Mouse (Mus musculus) forebrain, embryonic 12.5 days (tissue): ENCODE results near the gene Cdh23. TPM values are rescaled to one million over a fixed set of nuclear protein-coding genes. Genes with fewer than 3 reads are reported as not detected.
A peak's percentile ranks its signal among the peaks of the same experiment; 100 is the strongest.

Source experiments
- ATAC-seq: fragments of 200-750 bp; cut with Nextera tagmentation; 2 replicates; pipeline ENCODE4 v1.8.0; 2017; ENCODE audit warnings: moderate TSS enrichment; ENCODE audit not compliant: low FRiP score
- H3K27ac ChIP-seq: fragments of 300-500 bp; sonication (generic); 2 replicates; pipeline ENCODE4 v1.5.1; 2016; ENCODE audit warnings: mild to moderate bottlenecking
- H3K27me3 ChIP-seq: fragments of 300-500 bp; sonication (generic); 2 replicates; pipeline ENCODE4 v1.6.1; 2016; ENCODE audit warnings: mild to moderate bottlenecking
- H3K36me3 ChIP-seq: fragments of 300-500 bp; sonication (generic); replicated peaks from 2 replicates; pipeline ENCODE4 v1.6.1; 2016; ENCODE audit warnings: mild to moderate bottlenecking
- H3K4me1 ChIP-seq: fragments of 300-500 bp; sonication (generic); 2 replicates; pipeline ENCODE4 v1.6.1; 2016
- H3K4me2 ChIP-seq: fragments of 300-500 bp; sonication (generic); 2 replicates; pipeline ENCODE4 v1.6.1; 2016; ENCODE audit warnings: mild to moderate bottlenecking, moderate library complexity
- H3K4me3 ChIP-seq: fragments of 300-500 bp; sonication (generic); replicated peaks from 2 replicates; pipeline ENCODE4 v1.5.1; 2016; ENCODE audit warnings: mild to moderate bottlenecking
- H3K9ac ChIP-seq: fragments of 300-500 bp; sonication (generic); 2 replicates; pipeline ENCODE4 v1.6.1; 2016; ENCODE audit warnings: mild to moderate bottlenecking
- H3K9me3 ChIP-seq: fragments of 300-500 bp; sonication (generic); 2 replicates; pipeline ENCODE4 v1.6.1; 2016
- WGBS: fragments of 180-500 bp; shearing (Covaris S2); methylation state at CpG from one replicate; pipeline ENCODE4 v1.1.7; 2016; 5-methylcytosine and 5-hydroxymethylcytosine counted together
- polyA plus RNA-seq: library from polyadenylated mRNA; unstranded; fragments of >200 nt; fragmentation: Nextera tagmentation; extraction: Ambion mirVana; gene quantifications from 2 replicates; pipeline ENCODE4 v1.2.1, GENCODE M21; 2016

Gene Cdh23
- polyA plus RNA-seq, 1 experiment from 2014 or later, result 2.5 TPM

DNA sequence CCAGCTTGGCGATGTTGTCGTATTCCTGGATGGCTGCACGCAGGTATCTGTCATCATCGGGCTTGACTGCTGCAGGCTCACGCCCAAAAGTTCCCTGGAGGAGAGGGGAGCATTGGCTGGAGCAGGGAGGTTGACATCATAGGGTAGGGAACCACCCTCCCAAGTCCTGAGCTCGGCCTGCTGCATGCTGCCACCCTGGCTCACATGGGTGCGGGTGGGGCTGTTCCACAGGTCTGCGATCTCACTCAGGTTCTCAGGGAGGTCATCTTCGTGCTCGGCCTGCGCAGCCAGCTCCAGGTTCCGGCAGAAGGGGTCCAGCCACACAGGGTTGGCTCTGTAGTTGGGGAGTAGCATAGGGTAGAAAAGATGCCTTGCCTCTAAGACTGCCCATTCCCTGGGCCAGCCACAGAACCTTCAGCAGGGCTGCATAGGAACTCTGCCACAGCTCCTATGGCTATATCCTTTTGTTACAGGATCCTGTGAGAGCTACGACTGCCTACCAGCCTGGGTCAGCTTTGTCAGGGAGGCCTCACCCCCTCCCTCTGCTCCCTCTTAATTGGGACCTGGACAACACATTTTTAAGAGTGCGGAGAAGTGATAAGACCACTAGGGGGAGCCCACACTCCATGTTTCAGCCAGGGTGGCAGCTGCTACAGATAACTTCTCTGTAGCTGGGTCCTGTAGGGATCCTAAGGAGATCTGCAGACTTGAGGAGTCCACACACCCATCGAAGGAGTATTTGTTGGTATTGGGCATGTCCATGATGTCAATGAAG, 391.2 kb downstream of the Cdh23 start:
- no peak overlapping the region for H3K4me3 ChIP-seq
- no peaks in the 10 kb centered on the region for H3K9me3 ChIP-seq
- peak; percentile 84 for ATAC-seq
- 68% methylated on average over 15 of the region's 15 CpGs for WGBS
- no peak overlapping the region for H3K9ac ChIP-seq
- H3K4me2 ChIP-seq, result no peak overlapping the region
- no peak overlapping the region for H3K27ac ChIP-seq
- H3K36me3 ChIP-seq, result peaks cover 36% of the 10 kb centered on the region
- H3K27me3 ChIP-seq, result no peaks in the 10 kb centered on the region
- peaks cover 4% of the 10 kb centered on the region for H3K4me1 ChIP-seq

DNA sequence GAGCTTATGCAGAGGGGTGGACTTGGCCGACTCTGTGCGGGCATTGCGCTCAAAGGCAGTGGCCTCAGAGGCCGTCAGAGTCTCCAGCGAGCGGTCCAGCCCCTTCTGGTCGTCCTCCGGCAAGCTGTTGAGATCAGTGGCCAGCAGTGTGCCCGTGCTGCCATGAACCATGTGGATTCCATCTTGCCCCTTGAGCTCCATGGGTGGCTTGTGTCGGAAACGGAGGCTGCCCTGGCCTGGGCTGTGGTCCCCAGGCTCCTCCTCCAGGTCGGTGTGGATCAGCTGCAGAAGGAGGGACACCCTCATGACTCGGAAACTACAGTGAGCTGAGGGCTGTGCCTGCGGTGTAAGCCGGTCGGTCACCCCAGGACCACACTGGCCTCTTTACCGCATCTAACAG, 392.9 kb downstream of the Cdh23 start:
- 89% methylated on average over 17 of the region's 17 CpGs for WGBS
- Histone ChIP-seq H3K36me3 (peaks cover 52% of the 10 kb centered on the region), H3K27me3 (no peaks in the 10 kb centered on the region), H3K9ac (no peak overlapping the region), H3K4me2 (no peak overlapping the region), H3K4me1 (peaks cover 4% of the 10 kb centered on the region), H3K9me3 (no peaks in the 10 kb centered on the region), H3K27ac (0 out of 2 replicates have a peak overlapping the region, but pooled peaks have one; percentile 8), H3K4me3 (no peak overlapping the region)
- ATAC-seq, result no peak

DNA sequence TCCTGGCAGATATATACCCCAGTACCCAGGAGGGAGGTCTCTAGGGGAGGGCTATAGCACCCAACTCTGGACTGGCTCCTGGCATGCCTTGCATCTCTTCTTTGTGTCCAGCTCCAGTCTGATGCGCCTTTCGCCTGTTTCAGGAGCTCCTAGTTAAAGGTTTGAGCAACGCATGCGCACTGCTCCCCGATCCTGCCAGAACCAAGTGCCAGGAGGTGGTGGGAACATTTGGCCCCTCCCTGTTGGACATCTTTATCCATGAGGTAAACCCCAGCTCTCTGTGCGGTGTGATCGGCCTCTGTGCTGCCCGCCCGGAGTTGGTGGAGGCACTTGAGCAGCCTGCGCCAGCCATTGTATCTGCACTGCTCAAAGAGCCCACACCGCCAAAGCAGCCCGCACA, 396.7 kb downstream of the Cdh23 start:
- no peak overlapping the region for H3K9ac ChIP-seq
- peaks cover 82% of the 10 kb centered on the region for H3K36me3 ChIP-seq
- no peak overlapping the region for H3K4me2 ChIP-seq
- H3K4me1 ChIP-seq, result no peaks in the 10 kb centered on the region; the same call in 1 of the 2 replicates
- ATAC-seq, result no peak
- no peak overlapping the region for H3K27ac ChIP-seq
- H3K9me3 ChIP-seq, result no peaks in the 10 kb centered on the region
- WGBS, result 93% methylated on average over 12 of the region's 12 CpGs
- H3K4me3 ChIP-seq, result no peak overlapping the region
- H3K27me3 ChIP-seq, result no peaks in the 10 kb centered on the region

DNA sequence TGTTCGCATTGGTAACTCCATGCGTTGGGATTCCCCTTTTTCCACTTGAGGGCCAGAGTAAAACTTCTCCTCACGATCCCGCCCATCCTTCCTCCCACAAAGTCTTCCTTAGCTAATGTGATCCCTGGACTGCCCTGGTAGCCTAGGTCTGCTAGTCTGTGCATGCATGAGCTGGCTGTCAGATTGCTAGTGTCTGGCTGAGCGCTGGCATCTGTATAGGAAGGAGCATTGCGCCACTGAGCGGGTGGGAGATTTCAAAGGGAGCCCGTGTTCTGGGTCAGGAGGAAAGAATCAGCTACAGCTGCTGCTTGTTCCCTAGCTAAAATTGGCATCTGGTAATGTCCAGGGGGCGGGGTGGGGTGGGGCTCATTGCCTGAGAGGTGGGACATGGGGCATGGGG, 400.3 kb downstream of the Cdh23 start:
- Histone ChIP-seq H3K4me1 (no peaks in the 10 kb centered on the region), H3K36me3 (peaks cover 85% of the 10 kb centered on the region)

DNA sequence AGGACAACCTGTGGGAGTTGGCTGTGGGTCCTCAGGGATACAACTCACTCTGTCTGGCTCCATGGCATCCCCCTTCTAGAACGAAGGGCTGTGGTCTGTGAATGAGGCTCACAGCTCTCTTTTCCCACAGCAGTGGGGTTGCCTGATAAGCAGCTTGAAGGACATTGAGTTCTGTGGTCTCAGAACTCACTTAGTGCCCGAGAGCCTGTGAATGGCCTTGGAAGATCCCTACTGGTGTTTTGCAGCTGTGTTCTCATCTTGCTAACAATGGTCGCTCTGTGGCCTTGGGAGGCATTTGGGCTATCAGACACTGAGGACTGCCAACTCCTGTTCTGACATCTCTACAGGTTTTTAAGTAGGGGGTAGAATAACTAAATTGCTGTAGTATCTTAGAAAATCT, 400.9 kb downstream of the Cdh23 start:
- ATAC-seq, result no peak
- peaks cover 78% of the 10 kb centered on the region for H3K36me3 ChIP-seq
- H3K27ac ChIP-seq, result no peak overlapping the region
- no peak overlapping the region for H3K9ac ChIP-seq
- WGBS, result 87% methylated on average over 3 of the region's 3 CpGs
- no peaks in the 10 kb centered on the region for H3K27me3 ChIP-seq
- H3K4me3 ChIP-seq, result no peak overlapping the region
- no peak overlapping the region for H3K4me2 ChIP-seq
- no peaks in the 10 kb centered on the region for H3K9me3 ChIP-seq
- peaks cover 5% of the 10 kb centered on the region for H3K4me1 ChIP-seq

More for the DNA sequence above, 400.3 kb downstream of the Cdh23 start:
- Histone ChIP-seq H3K27ac (no peak overlapping the region), H3K27me3 (no peaks in the 10 kb centered on the region), H3K4me2 (no peak overlapping the region), H3K9ac (no peak overlapping the region), H3K4me3 (no peak overlapping the region), H3K9me3 (no peaks in the 10 kb centered on the region)
- ATAC-seq, result no peak
- 86% methylated on average over 9 of the region's 9 CpGs for WGBS

DNA sequence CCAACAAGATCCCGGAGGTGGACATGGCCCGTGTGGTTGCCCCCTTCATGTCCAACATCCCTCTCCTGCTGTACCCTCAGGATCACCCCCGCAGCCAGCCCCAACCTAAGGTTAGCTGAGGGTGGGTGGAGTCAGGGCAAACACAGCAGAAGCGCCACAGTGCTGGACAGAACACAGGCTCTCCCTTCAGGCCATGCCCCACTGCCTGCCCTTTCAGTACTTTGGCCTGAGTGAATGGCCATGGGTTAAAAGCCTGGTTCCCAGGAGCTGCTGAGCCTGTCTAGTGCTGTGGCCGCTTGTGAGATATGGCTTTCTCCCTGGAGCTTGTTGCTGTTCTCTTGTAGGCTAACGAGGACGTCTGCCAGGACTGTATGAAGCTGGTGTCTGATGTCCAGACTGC, 401.7 kb downstream of the Cdh23 start:
- H3K27me3 ChIP-seq, result no peaks in the 10 kb centered on the region
- H3K4me1 ChIP-seq, result peaks cover 12% of the 10 kb centered on the region
- peaks cover 71% of the 10 kb centered on the region for H3K36me3 ChIP-seq
- no peak for ATAC-seq
- H3K4me2 ChIP-seq, result no peak overlapping the region
- WGBS, result 89% methylated on average over 7 of the region's 7 CpGs
- H3K9ac ChIP-seq, result no peak overlapping the region
- H3K4me3 ChIP-seq, result no peak overlapping the region
- H3K9me3 ChIP-seq, result no peaks in the 10 kb centered on the region
- H3K27ac ChIP-seq, result no peak overlapping the region

DNA sequence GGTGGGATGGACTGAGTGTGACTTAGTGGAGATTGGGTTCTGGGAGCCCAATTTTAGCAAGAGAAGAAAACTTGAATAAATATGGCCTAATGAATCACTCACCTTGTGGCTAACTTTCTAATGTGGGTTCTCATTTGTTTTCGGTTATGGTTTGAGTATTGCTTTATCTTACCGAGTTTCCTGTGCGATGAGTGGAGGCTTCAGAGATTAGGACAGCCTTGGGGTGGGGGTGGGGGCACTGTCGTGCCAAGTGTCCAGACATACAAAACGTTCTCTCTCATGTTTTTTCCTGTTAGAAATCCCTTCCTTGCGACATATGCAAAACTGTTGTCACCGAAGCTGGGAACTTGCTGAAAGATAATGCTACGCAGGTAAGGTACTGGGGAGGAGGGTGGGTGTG, 404.1 kb downstream of the Cdh23 start:
- Histone ChIP-seq H3K9ac (no peak overlapping the region), H3K27ac (no peak overlapping the region), H3K4me2 (no peak overlapping the region), H3K27me3 (no peaks in the 10 kb centered on the region), H3K4me1 (peaks cover 22% of the 10 kb centered on the region), H3K4me3 (no peak overlapping the region), H3K9me3 (no peaks in the 10 kb centered on the region), H3K36me3 (peaks cover 51% of the 10 kb centered on the region)
- ATAC-seq, result no peak
- 91% methylated on average over 8 of the region's 8 CpGs for WGBS

DNA sequence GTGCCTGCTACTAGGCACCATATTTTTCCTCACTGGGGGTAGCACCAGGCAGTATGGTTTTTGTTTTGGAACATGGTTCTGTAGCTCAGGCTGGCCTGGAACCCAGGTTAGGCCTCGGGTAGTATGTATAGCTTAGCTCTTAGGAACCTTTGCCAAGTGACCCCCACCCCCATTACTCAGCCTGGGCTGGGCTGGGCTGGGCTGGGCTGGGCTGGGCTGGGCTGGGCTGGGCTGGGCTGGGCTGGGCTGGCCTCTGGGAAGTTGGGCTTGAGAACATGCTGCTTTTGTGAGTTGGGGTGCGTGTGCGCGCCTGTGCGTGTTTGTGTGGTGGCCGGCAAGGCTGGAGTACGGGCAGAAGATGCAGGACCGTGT, 405.6 kb downstream of the Cdh23 start:
- Histone ChIP-seq H3K4me1 (peaks cover 34% of the 10 kb centered on the region), H3K4me2 (no peak overlapping the region), H3K9ac (no peak overlapping the region), H3K27me3 (no peaks in the 10 kb centered on the region), H3K36me3 (peaks cover 40% of the 10 kb centered on the region), H3K27ac (no peak overlapping the region), H3K4me3 (no peak overlapping the region), H3K9me3 (no peaks in the 10 kb centered on the region)
- 82% methylated on average over 8 of the region's 8 CpGs for WGBS
- no peak for ATAC-seq

DNA sequence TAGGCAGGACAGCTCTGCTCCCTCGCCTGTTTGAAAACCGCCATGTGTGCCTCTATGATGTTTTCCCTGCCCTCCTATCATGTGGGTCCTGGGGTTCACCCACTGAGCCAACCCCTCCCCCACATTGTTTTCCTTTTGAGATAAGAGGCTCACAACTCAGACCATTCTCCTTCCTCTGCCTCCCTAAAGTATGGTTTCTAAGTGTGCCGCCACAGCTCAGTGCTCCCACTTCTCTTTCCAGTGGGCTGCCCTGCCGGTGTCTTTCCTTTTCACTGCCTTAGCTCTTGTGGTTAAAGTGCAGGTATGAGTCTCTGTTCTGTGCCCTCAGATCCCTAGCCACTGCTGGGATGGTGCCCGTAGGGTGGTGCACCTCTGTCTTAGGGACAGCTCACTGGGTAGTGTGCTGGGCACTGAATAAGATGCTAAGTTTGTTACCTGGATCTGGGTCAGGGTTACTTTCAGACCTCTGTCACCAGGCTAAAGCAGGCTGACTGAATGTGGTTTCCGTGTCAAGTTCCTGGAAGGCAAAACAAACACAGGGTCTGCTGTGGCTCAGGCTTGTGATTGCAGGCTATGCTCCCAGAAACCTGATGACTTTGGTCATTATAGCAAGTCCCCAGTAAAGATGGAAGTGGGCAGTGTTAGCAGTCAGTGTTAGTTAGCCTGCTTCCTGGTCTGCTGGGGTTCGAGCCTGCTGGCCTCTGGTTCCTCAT, 406.1 kb downstream of the Cdh23 start:
- H3K9ac ChIP-seq, result no peak overlapping the region
- H3K36me3 ChIP-seq, result peaks cover 34% of the 10 kb centered on the region
- H3K27me3 ChIP-seq, result no peaks in the 10 kb centered on the region
- no peak overlapping the region for H3K4me2 ChIP-seq
- H3K4me1 ChIP-seq, result peaks cover 39% of the 10 kb centered on the region
- no peak for ATAC-seq
- H3K27ac ChIP-seq, result no peak overlapping the region
- 77% methylated on average over 7 of the region's 7 CpGs for whole genome bisulfite sequencing
- H3K4me3 ChIP-seq, result no peak overlapping the region
- no peaks in the 10 kb centered on the region for H3K9me3 ChIP-seq

DNA sequence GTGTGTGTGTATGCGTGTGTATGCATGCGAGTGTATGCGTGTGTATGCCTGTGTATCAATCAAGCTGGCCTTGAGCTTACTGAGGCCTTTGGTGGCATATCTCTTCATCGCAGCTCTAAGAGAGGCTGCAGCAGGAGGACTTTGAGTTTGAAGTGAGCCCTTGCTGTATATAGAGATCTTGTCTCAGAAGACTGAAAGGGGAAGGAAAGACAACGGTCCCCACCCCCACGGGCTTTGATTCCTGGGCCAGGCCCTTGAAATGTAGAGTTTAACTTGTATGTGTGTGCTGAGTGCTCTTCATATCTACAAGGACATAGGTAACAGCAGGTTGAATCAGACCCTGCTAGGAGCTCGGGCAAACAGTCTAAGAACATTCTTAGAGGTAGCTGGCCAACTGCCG, 407.1 kb downstream of the Cdh23 start:
- no peak overlapping the region for H3K4me3 ChIP-seq
- H3K4me2 ChIP-seq, result no peak overlapping the region
- WGBS, result 86% methylated on average over 8 of the region's 8 CpGs
- no peaks in the 10 kb centered on the region for H3K9me3 ChIP-seq
- H3K27ac ChIP-seq, result no peak overlapping the region
- H3K9ac ChIP-seq, result no peak overlapping the region
- peaks cover 25% of the 10 kb centered on the region for H3K36me3 ChIP-seq
- peaks cover 49% of the 10 kb centered on the region for H3K4me1 ChIP-seq
- ATAC-seq, result no peak
- no peaks in the 10 kb centered on the region for H3K27me3 ChIP-seq

DNA sequence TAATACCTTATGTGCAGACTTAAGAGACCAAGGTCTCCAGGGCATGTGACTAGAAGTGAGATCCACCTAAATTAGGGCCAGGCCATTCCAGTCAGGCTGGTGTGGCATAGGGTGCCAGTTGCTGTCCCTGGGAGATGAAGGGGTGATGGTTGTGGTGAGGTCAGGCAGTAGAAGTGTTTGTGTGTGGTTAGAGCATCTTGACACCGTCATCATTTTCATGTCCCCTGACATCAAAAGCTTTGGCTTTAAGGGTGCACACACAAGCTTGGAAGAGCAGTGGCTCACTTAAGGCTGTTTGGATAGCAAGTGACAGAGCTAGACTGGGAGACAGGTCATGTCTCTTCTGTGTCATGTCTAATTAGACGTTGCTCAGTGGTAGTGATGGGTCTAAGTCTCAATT, 408.6 kb downstream of the Cdh23 start:
- Histone ChIP-seq H3K27me3 (no peaks in the 10 kb centered on the region), H3K9me3 (no peaks in the 10 kb centered on the region), H3K4me2 (no peak overlapping the region), H3K4me1 (peaks cover 62% of the 10 kb centered on the region), H3K9ac (no peak overlapping the region), H3K4me3 (no peak overlapping the region), H3K36me3 (peaks cover 12% of the 10 kb centered on the region), H3K27ac (no peak overlapping the region)
- 79% methylated on average over 2 of the region's 2 CpGs for WGBS
- ATAC-seq, result no peak

DNA sequence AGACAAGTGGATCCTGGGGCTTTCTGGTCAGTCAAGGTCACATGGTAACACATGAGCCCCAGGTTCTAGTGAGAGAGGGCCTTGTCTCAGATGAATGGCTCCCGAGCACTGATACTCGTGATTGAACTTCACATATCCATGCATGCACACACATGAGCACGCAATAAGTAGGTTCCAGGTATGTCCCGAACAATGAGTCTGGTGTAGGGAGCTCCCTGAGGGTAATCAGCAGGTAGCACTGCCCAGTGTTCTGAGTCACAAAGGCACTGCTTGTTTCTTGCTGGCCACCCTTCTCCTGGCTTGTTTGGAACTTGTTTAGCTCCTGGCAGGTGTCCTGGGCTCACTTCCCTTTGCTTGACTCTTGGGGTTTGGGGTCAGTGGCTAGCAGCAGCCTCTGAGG, 409.1 kb downstream of the Cdh23 start:
- H3K27ac ChIP-seq, result no peak overlapping the region
- H3K4me2 ChIP-seq, result no peak overlapping the region
- H3K4me1 ChIP-seq, result peaks cover 68% of the 10 kb centered on the region
- H3K4me3 ChIP-seq, result no peak overlapping the region
- no peak for ATAC-seq
- WGBS, result 85% methylated on average over 4 of the region's 4 CpGs
- no peaks in the 10 kb centered on the region for H3K9me3 ChIP-seq
- H3K27me3 ChIP-seq, result no peaks in the 10 kb centered on the region
- peaks cover 8% of the 10 kb centered on the region for H3K36me3 ChIP-seq
- H3K9ac ChIP-seq, result no peak overlapping the region

DNA sequence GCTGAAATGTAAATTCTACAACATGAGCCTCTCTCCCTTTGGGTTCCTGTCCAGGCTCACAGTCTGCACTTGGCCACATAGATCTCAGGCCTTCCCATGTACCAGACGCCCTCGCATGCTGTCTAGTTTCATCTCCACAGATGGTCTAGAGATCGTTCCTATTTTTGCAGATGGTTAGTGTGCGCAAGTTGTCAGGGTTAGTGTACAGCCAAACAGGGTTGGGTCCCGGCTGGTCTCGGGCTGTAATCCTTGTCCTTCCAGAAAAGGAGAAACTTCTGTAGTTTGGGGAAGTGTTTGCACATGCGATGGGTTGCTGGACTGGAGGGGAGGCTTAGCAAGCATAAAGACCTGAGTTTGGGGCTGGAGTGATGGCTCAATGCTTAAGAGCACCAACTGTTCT, 409.7 kb downstream of the Cdh23 start:
- WGBS, result 95% methylated on average over 7 of the region's 7 CpGs
- no peaks in the 10 kb centered on the region for H3K27me3 ChIP-seq
- no peak overlapping the region for H3K9ac ChIP-seq
- H3K27ac ChIP-seq, result peak overlapping the region; percentile 86
- no peak overlapping the region for H3K4me3 ChIP-seq
- H3K36me3 ChIP-seq, result 0 out of 2 replicates have a peak, but pooled peaks cover 2% of the 10 kb centered on the region
- H3K4me1 ChIP-seq, result peaks cover 74% of the 10 kb centered on the region
- no peak for ATAC-seq
- no peaks in the 10 kb centered on the region for H3K9me3 ChIP-seq
- H3K4me2 ChIP-seq, result peak overlapping the region; percentile 50
